Mouse (Mus musculus) midbrain, embryonic 15.5 days (tissue): ENCODE measurements around the gene Gstm5. TPM values are rescaled to one million over a fixed set of nuclear protein-coding genes. Genes with fewer than 3 reads are reported as not detected.

ENCODE experiments used
- ATAC-seq: fragments of 200-750 bp; cut with Nextera tagmentation; replicated peaks from 2 replicates; pipeline ENCODE4 v1.8.0; 2017; ENCODE audit warnings: moderate TSS enrichment
- H3K27ac ChIP-seq: fragments of 300-500 bp; sonication (generic); 2 replicates; pipeline ENCODE4 v1.5.1; 2015; ENCODE audit warnings: mild to moderate bottlenecking, inconsistent platforms
- H3K27me3 ChIP-seq: fragments of 300-500 bp; sonication (generic); replicated peaks from 2 replicates; pipeline ENCODE4 v1.6.1; 2015; ENCODE audit warnings: inconsistent platforms
- H3K36me3 ChIP-seq: fragments of 300-500 bp; sonication (generic); replicated peaks from 2 replicates; pipeline ENCODE4 v1.6.1; 2015; ENCODE audit warnings: inconsistent platforms
- H3K4me1 ChIP-seq: fragments of 300-500 bp; sonication (generic); 2 replicates; pipeline ENCODE4 v1.6.1; 2015; ENCODE audit warnings: inconsistent platforms
- H3K4me2 ChIP-seq: fragments of 300-500 bp; sonication (generic); 2 replicates; pipeline ENCODE4 v1.6.1; 2015; ENCODE audit warnings: inconsistent platforms, mild to moderate bottlenecking, moderate library complexity
- H3K4me3 ChIP-seq: fragments of 300-500 bp; sonication (generic); 2 replicates; pipeline ENCODE4 v1.5.1; 2015; ENCODE audit warnings: mild to moderate bottlenecking, inconsistent platforms
- H3K9ac ChIP-seq: fragments of 300-500 bp; sonication (generic); 2 replicates; pipeline ENCODE4 v1.6.1; 2015; ENCODE audit warnings: mild to moderate bottlenecking, inconsistent platforms
- H3K9me3 ChIP-seq: fragments of 300-500 bp; sonication (generic); 2 replicates; pipeline ENCODE4 v1.6.1; 2016; ENCODE audit warnings: inconsistent platforms
- WGBS: fragments of 180-500 bp; shearing (Covaris S2); methylation state at CpG from one replicate; pipeline ENCODE4 v1.1.7; 2015; ENCODE audit warnings: mixed read lengths; 5-methylcytosine and 5-hydroxymethylcytosine counted together
- polyA plus RNA-seq: library from polyadenylated mRNA; unstranded; fragments of >200 nt; fragmentation: Nextera tagmentation; extraction: Ambion mirVana; gene quantifications from 2 replicates; pipeline ENCODE4 v1.2.1, GENCODE M21; 2015

Gstm5 gene
- polyA plus RNA-seq: 214 and 222 TPM in 2 replicates

GRCm38 (mm10) chr3:107895720-107896569 is at the start of gene Gstm5:
Gene Gstm5, plus strand, starts transcription at chr3:107895821.
- peak; percentile 98 for ATAC-seq
- H3K4me2 ChIP-seq: peak within 1 kb of the TSS; percentile 90

GRCm38 (mm10) chr3:107846175-107846574 is 49.4 kb upstream of the Gstm5 start:
- no peak overlapping the region for H3K27ac ChIP-seq
- H3K4me1 ChIP-seq: peaks cover 34% of the 10 kb centered on the region
- no peak overlapping the region for H3K4me2 ChIP-seq
- H3K9ac ChIP-seq: no peak overlapping the region
- H3K27me3 ChIP-seq: no peaks in the 10 kb centered on the region
- no peaks in the 10 kb centered on the region for H3K36me3 ChIP-seq
- no peaks in the 10 kb centered on the region for H3K9me3 ChIP-seq
- no peak for ATAC-seq
- WGBS: 95% methylated on average over 1 of the region's 1 CpGs
- H3K4me3 ChIP-seq: no peak overlapping the region

More at GRCm38 (mm10) chr3:107895720-107896569, at the start of gene Gstm5:
- peak within 1 kb of the TSS; percentile 96 for H3K9ac ChIP-seq
- H3K36me3 ChIP-seq: 0 out of 2 replicates have a peak, but pooled peaks cover 5% of the 10 kb centered on the region
- 7% methylated on average over 40 of the region's 40 CpGs for WGBS
- no peaks in the 10 kb centered on the region for H3K9me3 ChIP-seq
- H3K27ac ChIP-seq: peak within 1 kb of the TSS; percentile 84
- H3K4me1 ChIP-seq: peaks cover 16% of the 10 kb centered on the region
- no peaks in the 10 kb centered on the region for H3K27me3 ChIP-seq
- H3K4me3 ChIP-seq: peak within 1 kb of the TSS; percentile 96

- no peak overlapping the region for H3K4me2 ChIP-seq
- no peaks in the 10 kb centered on the region for H3K27me3 ChIP-seq
- no peaks in the 10 kb centered on the region for H3K36me3 ChIP-seq
- H3K27ac ChIP-seq: no peak overlapping the region
- H3K9ac ChIP-seq: no peak overlapping the region
- WGBS: 91% methylated on average over 3 of the region's 3 CpGs
- H3K4me1 ChIP-seq: peaks cover 34% of the 10 kb centered on the region
- ATAC-seq: no peak
- H3K9me3 ChIP-seq: no peaks in the 10 kb centered on the region
- H3K4me3 ChIP-seq: no peak overlapping the region
These were observed 48.8 kb upstream of the Gstm5 start for GRCm38 (mm10) chr3:107846835-107847234.

- ATAC-seq: no peak
- Histone ChIP-seq H3K9me3 (no peaks in the 10 kb centered on the region), H3K27ac (no peak overlapping the region), H3K9ac (no peak overlapping the region), H3K4me3 (no peak overlapping the region), H3K27me3 (no peaks in the 10 kb centered on the region), H3K4me2 (no peak overlapping the region), H3K4me1 (peaks cover 34% of the 10 kb centered on the region), H3K36me3 (no peaks in the 10 kb centered on the region)
- WGBS: 33% methylated on average over 4 of the region's 4 CpGs
These were observed 47.5 kb upstream of the Gstm5 start for GRCm38 (mm10) chr3:107848126-107848525.

GRCm38 (mm10) chr3:107849000-107849692 is 46.5 kb upstream of the Gstm5 start:
- Histone ChIP-seq H3K27ac (no peak overlapping the region), H3K4me1 (peaks cover 31% of the 10 kb centered on the region), H3K9me3 (no peaks in the 10 kb centered on the region), H3K9ac (no peak overlapping the region), H3K4me3 (no peak overlapping the region), H3K36me3 (no peaks in the 10 kb centered on the region), H3K4me2 (no peak overlapping the region), H3K27me3 (no peaks in the 10 kb centered on the region)
- WGBS: 51% methylated on average over 6 of the region's 6 CpGs
- ATAC-seq: no peak

- Histone ChIP-seq H3K9me3 (no peaks in the 10 kb centered on the region), H3K27ac (no peak overlapping the region), H3K4me3 (no peak overlapping the region), H3K4me1 (peaks cover 29% of the 10 kb centered on the region), H3K27me3 (no peaks in the 10 kb centered on the region), H3K9ac (no peak overlapping the region), H3K4me2 (no peak overlapping the region), H3K36me3 (no peaks in the 10 kb centered on the region)
- WGBS: 75% methylated on average over 2 of the region's 2 CpGs
- ATAC-seq: no peak
These were observed 46.0 kb upstream of the Gstm5 start for GRCm38 (mm10) chr3:107849693-107850031.

GRCm38 (mm10) chr3:107850418-107851031 is 45.1 kb upstream of the Gstm5 start:
- Histone ChIP-seq H3K9ac (no peak overlapping the region), H3K27ac (0 out of 2 replicates have a peak overlapping the region, but pooled peaks have one; percentile 6), H3K4me1 (peaks cover 29% of the 10 kb centered on the region), H3K4me3 (no peak overlapping the region), H3K27me3 (no peaks in the 10 kb centered on the region), H3K9me3 (no peaks in the 10 kb centered on the region), H3K36me3 (no peaks in the 10 kb centered on the region), H3K4me2 (peak overlapping the region; percentile 16; the same call in 1 of the 2 replicates)
- WGBS: 14% methylated on average over 12 of the region's 12 CpGs
- peak; percentile 34 for ATAC-seq

- ATAC-seq: no peak
- no peaks in the 10 kb centered on the region for H3K27me3 ChIP-seq
- H3K4me1 ChIP-seq: peaks cover 28% of the 10 kb centered on the region
- H3K9ac ChIP-seq: no peak overlapping the region
- H3K27ac ChIP-seq: no peak overlapping the region
- no peaks in the 10 kb centered on the region for H3K9me3 ChIP-seq
- H3K36me3 ChIP-seq: no peaks in the 10 kb centered on the region
- no peak overlapping the region for H3K4me2 ChIP-seq
- no peak overlapping the region for H3K4me3 ChIP-seq
- 57% methylated on average over 7 of the region's 7 CpGs for WGBS
These were observed 42.8 kb upstream of the Gstm5 start for GRCm38 (mm10) chr3:107852786-107853185.

GRCm38 (mm10) chr3:107853232-107854181 is 42.1 kb upstream of the Gstm5 start:
- Histone ChIP-seq H3K4me1 (peaks cover 21% of the 10 kb centered on the region), H3K9me3 (no peaks in the 10 kb centered on the region), H3K27me3 (no peaks in the 10 kb centered on the region), H3K4me3 (no peak overlapping the region), H3K9ac (no peak overlapping the region), H3K27ac (no peak overlapping the region), H3K36me3 (no peaks in the 10 kb centered on the region), H3K4me2 (no peak overlapping the region)
- 82% methylated on average over 17 of the region's 17 CpGs for WGBS
- ATAC-seq: no peak

GRCm38 (mm10) chr3:107855368-107855767 is 40.3 kb upstream of the Gstm5 start:
- H3K9ac ChIP-seq: no peak overlapping the region
- H3K4me3 ChIP-seq: no peak overlapping the region
- H3K4me1 ChIP-seq: peaks cover 7% of the 10 kb centered on the region
- H3K27me3 ChIP-seq: no peaks in the 10 kb centered on the region
- no peak overlapping the region for H3K4me2 ChIP-seq
- H3K27ac ChIP-seq: no peak overlapping the region
- no peaks in the 10 kb centered on the region for H3K36me3 ChIP-seq
- 85% methylated on average over 13 of the region's 13 CpGs for WGBS
- no peak for ATAC-seq
- H3K9me3 ChIP-seq: no peaks in the 10 kb centered on the region

GRCm38 (mm10) chr3:107857646-107858045 is 38.0 kb upstream of the Gstm5 start:
- no peak for ATAC-seq
- Histone ChIP-seq H3K9me3 (no peaks in the 10 kb centered on the region), H3K36me3 (no peaks in the 10 kb centered on the region), H3K4me3 (no peak overlapping the region), H3K27ac (no peak overlapping the region), H3K4me1 (no peaks in the 10 kb centered on the region), H3K4me2 (no peak overlapping the region), H3K9ac (no peak overlapping the region), H3K27me3 (no peaks in the 10 kb centered on the region)
- WGBS: 62% methylated on average over 6 of the region's 6 CpGs
